Mouse (Mus musculus) ES-E14 (cell line): Measurements from ENCODE around the gene Mapk14.

ENCODE experiments used
- HCFC1 ChIP-seq: IDR thresholded peaks from 2 replicates; pipeline ENCODE4 v1.6.1; 2012; ENCODE audit warnings: low read length, inconsistent platforms, borderline replicate concordance; ENCODE audit not compliant: insufficient read depth
- MAFK ChIP-seq: IDR thresholded peaks from 2 replicates; pipeline ENCODE4 v1.6.1; 2014; ENCODE audit warnings: mild to moderate bottlenecking, low read depth, low read length, inconsistent platforms; ENCODE audit not compliant: insufficient read depth
- ZC3H11A ChIP-seq: IDR thresholded peaks from 2 replicates; pipeline ENCODE4 v1.6.1; 2012; ENCODE audit warnings: low read depth, mild to moderate bottlenecking, inconsistent platforms, low read length, borderline replicate concordance
- ZNF384 ChIP-seq: IDR thresholded peaks from 2 replicates; pipeline ENCODE4 v1.6.1; 2012; ENCODE audit warnings: low read depth, low read length, inconsistent platforms

DNA sequence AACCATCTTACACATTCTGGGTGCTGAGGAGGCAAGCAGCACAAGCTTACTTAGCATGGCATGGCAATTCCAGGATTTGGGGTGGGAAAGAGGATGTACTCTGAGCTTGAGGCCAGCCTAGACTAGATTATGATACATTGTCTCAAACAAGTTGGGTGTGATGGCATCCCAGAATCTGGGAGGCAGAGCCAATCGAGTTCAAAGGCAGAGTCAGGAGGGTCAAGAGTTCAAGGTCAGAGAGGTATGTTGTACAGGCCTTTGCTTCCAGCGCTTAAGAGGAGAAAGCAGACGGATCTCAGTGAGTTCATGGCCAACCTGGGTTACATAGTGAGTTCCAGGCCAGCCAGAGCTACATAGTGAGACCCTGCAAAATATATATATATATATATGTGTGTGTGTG lies 44.9 kb upstream of the Mapk14 start:
- no peak for TF ChIP-seq HCFC1
- TF ChIP-seq MAFK: no peak
- TF ChIP-seq ZC3H11A: no peak
- no peak for TF ChIP-seq ZNF384
